Mouse (Mus musculus) bone marrow macrophage, adult 2 months (primary cell): Measurements from ENCODE around the gene Rai1.

ENCODE experiments used
- CTCF ChIP-seq: IDR thresholded peaks from 2 replicates; pipeline ENCODE4 v1.5.1; 2012; ENCODE audit warnings: low read depth, mild to moderate bottlenecking, low read length, moderate library complexity
- POLR2A ChIP-seq: IDR thresholded peaks from 2 replicates; pipeline ENCODE4 v1.6.1; 2012; ENCODE audit warnings: mild to moderate bottlenecking, low read depth, low read length, borderline replicate concordance

- TF ChIP-seq POLR2A (no peak), CTCF (no peak)
Measured at GRCm38 (mm10) chr11:60148591-60148990, 43.8 kb downstream of the Rai1 start.
